8 mouse cellular contexts compared by ENCODE assay signal in genomic region chr2:18680501-18680900, GRCm38 (mm10). TPM values are rescaled to one million over a fixed set of nuclear protein-coding genes. Genes with fewer than 3 reads are reported as not detected.
DNase-seq lines count a peak whose midpoint lies in the region; ATAC-seq lines count a peak whose summit lies in the region.

No protein-coding gene starts in this region.

- no peaks in the 10 kb centered on the region for H3K9me3 ChIP-seq in liver, embryonic 11.5 days (ENCODE audit: control insufficient read depth, low read length)
- H3K9me3 ChIP-seq in forebrain, embryonic 10.5 days: no peaks in the 10 kb centered on the region
- H3K9me3 ChIP-seq in intestine, embryonic 16.5 days (ENCODE audit: control insufficient read depth, low read length): no peaks in the 10 kb centered on the region

- peak overlapping the region; percentile 45 for H3K4me3 ChIP-seq in liver, embryonic 11.5 days (ENCODE audit: low read depth, low read length)
- H3K4me3 ChIP-seq in forebrain, embryonic 10.5 days: peak overlapping the region; percentile 55
- H3K4me3 ChIP-seq in intestine, embryonic 16.5 days (ENCODE audit: low read length): peak overlapping the region; percentile 39

- intact Hi-C loops in left cerebral cortex, postnatal 10 days (cut with DNase I): no loop called here

- H3K27ac ChIP-seq in liver, embryonic 11.5 days (ENCODE audit: low read depth, low read length): no peak overlapping the region
- no peak overlapping the region for H3K27ac ChIP-seq in forebrain, embryonic 10.5 days
- no peak overlapping the region for H3K27ac ChIP-seq in intestine, embryonic 16.5 days (ENCODE audit: low read length)

- peaks cover 46% of the 10 kb centered on the region for H3K27me3 ChIP-seq in liver, embryonic 11.5 days (replicated peaks; ENCODE audit: control insufficient read depth, insufficient read depth, low read length)
- H3K27me3 ChIP-seq in forebrain, embryonic 10.5 days (ENCODE audit: poor library complexity, severe bottlenecking): peaks cover 84% of the 10 kb centered on the region
- peaks cover 3% of the 10 kb centered on the region for H3K27me3 ChIP-seq in intestine, embryonic 16.5 days (replicated peaks; ENCODE audit: control insufficient read depth, insufficient read depth, low read length)

- peak overlapping the region; percentile 69 for H3K4me2 ChIP-seq in liver, embryonic 11.5 days
- H3K4me2 ChIP-seq in intestine, embryonic 16.5 days (ENCODE audit: low read depth, low read length): peak overlapping the region; percentile 62

- H3K4me1 ChIP-seq in liver, embryonic 11.5 days (replicated peaks; ENCODE audit: control insufficient read depth, insufficient read depth, low read length): peaks cover 11% of the 10 kb centered on the region
- peaks cover 42% of the 10 kb centered on the region for H3K4me1 ChIP-seq in forebrain, embryonic 10.5 days
- peaks cover 13% of the 10 kb centered on the region for H3K4me1 ChIP-seq in intestine, embryonic 16.5 days (ENCODE audit: control insufficient read depth, insufficient read depth, low read length)

- 2% methylated on average over 4 of the region's 4 CpGs for WGBS in liver, embryonic 11.5 days
- under 1% methylated on average over 4 of the region's 4 CpGs for WGBS in forebrain, embryonic 10.5 days
- WGBS in intestine, embryonic 16.5 days: 9% methylated on average over 4 of the region's 4 CpGs

- H3K9ac ChIP-seq in liver, embryonic 11.5 days (ENCODE audit: low read depth, low read length): 0 out of 2 replicates have a peak overlapping the region, but pooled peaks have one; percentile 14
- no peak overlapping the region for H3K9ac ChIP-seq in intestine, embryonic 16.5 days (ENCODE audit: low read depth, low read length)

- no peak for ATAC-seq in liver, embryonic 11.5 days (replicated peaks; ENCODE audit: low FRiP score)
- ATAC-seq in intestine, embryonic 16.5 days: no peak
- no peak for ATAC-seq in megakaryocyte-erythroid progenitor cell, adult 5-6 weeks (replicated peaks; ENCODE audit: low FRiP score, low TSS enrichment, poor library complexity, severe bottlenecking)

- DNase-seq in liver, embryonic 11.5 days (ENCODE audit: low spot score): no peak
- no peak for DNase-seq in liver
- DNase-seq in forebrain, embryonic 10.5 days (ENCODE audit: extremely low spot score, low spot score): no peak
- DNase-seq in naive thymus-derived CD4-positive, alpha-beta T cell, adult 2 months (ENCODE audit: low read depth): peak; percentile 32
- no peak for DNase-seq in left cerebral cortex, postnatal 10 days (ENCODE audit: extremely low spot score in 1 of 2, low spot score in 2 of 2)
- no peak for DNase-seq in adrenal gland, postnatal 14 days

- no peaks in the 10 kb centered on the region; the same call in 1 of the 2 replicates for H3K36me3 ChIP-seq in liver, embryonic 11.5 days (ENCODE audit: control insufficient read depth, insufficient read depth, low read length)
- H3K36me3 ChIP-seq in forebrain, embryonic 10.5 days (replicated peaks): peaks cover 23% of the 10 kb centered on the region
- peaks cover 2% of the 10 kb centered on the region; the same call in 1 of the 2 replicates for H3K36me3 ChIP-seq in intestine, embryonic 16.5 days (ENCODE audit: control insufficient read depth, insufficient read depth, low read length)

RNA-seq across cellular contexts. Expression of gene Bmi1, which starts 3.7 kb away (rescaled TPM):
- 12.9 and 16.6 TPM in 2 replicates for polyA plus RNA-seq in liver, embryonic 11.5 days (2014; fragmentation: Nextera tagmentation; extraction: Ambion mirVana)
- 25.9 and 28.3 TPM in 2 replicates for polyA plus RNA-seq in forebrain, embryonic 10.5 days (2016; fragmentation: Nextera tagmentation; extraction: Ambion mirVana)
- 12.0 and 12.5 TPM in 2 replicates for polyA plus RNA-seq in intestine, embryonic 16.5 days (2015; fragmentation: Nextera tagmentation; extraction: Ambion mirVana)
- 30.3 and 44.8 TPM in 2 replicates for total RNA-seq in megakaryocyte-erythroid progenitor cell, adult 5-6 weeks (2014; fragmentation: Nextera tagmentation)
- 69.4 and 89.5 TPM in 2 replicates for total RNA-seq in megakaryocyte-erythroid progenitor cell, adult 5-6 weeks (2017)
- 10 to 100 TPM; 33.6 to 38.5 TPM for total RNA-seq in left cerebral cortex, postnatal 10 days (2021)
- total RNA-seq in adrenal gland, postnatal 14 days (2021): 52.0 and 53.0 TPM in 2 replicates

RNA-seq across cellular contexts. Expression of gene Commd3, which starts 8.3 kb away (rescaled TPM):
- polyA plus RNA-seq in liver, embryonic 11.5 days (2014; fragmentation: Nextera tagmentation; extraction: Ambion mirVana): 132 and 138 TPM in 2 replicates
- polyA plus RNA-seq in forebrain, embryonic 10.5 days (2016; fragmentation: Nextera tagmentation; extraction: Ambion mirVana): 87.4 and 90.9 TPM in 2 replicates
- polyA plus RNA-seq in intestine, embryonic 16.5 days (2015; fragmentation: Nextera tagmentation; extraction: Ambion mirVana): 232 and 238 TPM in 2 replicates
- total RNA-seq in megakaryocyte-erythroid progenitor cell, adult 5-6 weeks (2014; fragmentation: Nextera tagmentation): 131 and 154 TPM in 2 replicates
- 179 and 216 TPM in 2 replicates for total RNA-seq in megakaryocyte-erythroid progenitor cell, adult 5-6 weeks (2017)
- total RNA-seq in left cerebral cortex, postnatal 10 days (2021): 100 to 1,000 TPM; 116 to 117 TPM
- 105 and 112 TPM in 2 replicates for total RNA-seq in adrenal gland, postnatal 14 days (2021)

RNA-seq across cellular contexts. Expression of gene Spag6, which starts 13.3 kb away (rescaled TPM):
- not detected in 2 replicates for polyA plus RNA-seq in liver, embryonic 11.5 days (2014; fragmentation: Nextera tagmentation; extraction: Ambion mirVana)
- polyA plus RNA-seq in forebrain, embryonic 10.5 days (2016; fragmentation: Nextera tagmentation; extraction: Ambion mirVana): not detected in 2 replicates
- 0.07 TPM in 1 of 2 replicates, not detected in the other for polyA plus RNA-seq in intestine, embryonic 16.5 days (2015; fragmentation: Nextera tagmentation; extraction: Ambion mirVana)
- total RNA-seq in megakaryocyte-erythroid progenitor cell, adult 5-6 weeks (2014; fragmentation: Nextera tagmentation): not detected in 2 replicates
- total RNA-seq in megakaryocyte-erythroid progenitor cell, adult 5-6 weeks (2017): not detected in 2 replicates
- 1 to 10 TPM; 1.1 to 1.3 TPM for total RNA-seq in left cerebral cortex, postnatal 10 days (2021)
- 0.41 and 0.56 TPM in 2 replicates for total RNA-seq in adrenal gland, postnatal 14 days (2021)
